Mouse (Mus musculus): Measurements from ENCODE around the gene Nav2. TPM values are rescaled to one million over a fixed set of nuclear protein-coding genes. Genes with fewer than 3 reads are reported as not detected.

Gene Nav2
- total and polyA plus RNA-seq, 3 experiments = 1.0 TPM; not detected in 2

DNA sequence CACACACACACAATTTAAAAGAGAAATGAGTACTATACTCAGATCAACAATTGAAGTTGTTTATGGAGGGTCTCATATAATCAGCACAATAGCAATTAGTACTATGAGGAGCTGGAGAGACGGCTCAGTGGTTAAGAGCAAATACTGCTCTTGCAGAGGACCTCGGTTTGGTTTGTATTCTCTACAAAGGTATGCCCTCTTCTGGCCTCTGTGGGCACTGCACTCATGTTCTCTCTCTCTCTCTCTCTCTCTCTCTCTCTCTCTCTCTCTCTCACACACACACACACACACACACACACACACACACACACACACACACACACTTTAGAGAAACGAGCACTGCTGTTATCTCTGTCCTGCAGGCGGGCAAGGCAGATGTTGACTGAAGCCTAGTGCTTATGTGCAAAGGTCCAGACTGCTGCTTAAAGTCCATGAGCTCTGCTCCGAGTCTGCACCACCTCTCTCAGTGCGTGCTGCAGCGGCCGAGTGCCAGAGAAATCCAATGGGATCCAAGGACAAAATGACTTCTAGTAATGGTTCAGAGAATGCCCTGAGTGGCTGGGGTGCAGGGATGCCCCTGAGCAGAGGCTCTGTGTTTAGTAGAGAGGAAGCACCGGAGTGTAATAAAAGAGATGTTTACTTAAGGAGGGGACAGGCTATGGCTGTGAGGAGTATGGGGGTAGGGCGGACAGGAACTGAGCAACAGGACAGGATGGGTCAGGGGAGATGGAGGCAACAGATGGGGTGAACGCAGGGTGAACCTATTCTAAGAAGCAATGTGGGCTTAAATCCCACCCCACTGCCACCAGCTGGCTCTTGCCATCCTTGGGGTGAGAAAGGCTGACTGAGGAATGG, 375.2 kb downstream of the Nav2 start:
- DNase-seq (ENCODE audit: low spot score) (no peak), ATAC-seq (ENCODE audit: extremely low read depth, insufficient number of reproducible peaks, low FRiP score, poor library complexity, severe bottlenecking) (0 out of 2 replicates have a peak, but pooled peaks have one; percentile 40)
- TF ChIP-seq GATA2 (IDR thresholded peaks at IDR 0.05; ENCODE audit: borderline replicate concordance, low read depth, low read length) = no peak
- TF ChIP-seq POLR2AphosphoS5 (IDR thresholded peaks at IDR 0.05; ENCODE audit: insufficient replicate concordance, low read depth, low read length) = no peak
- Histone ChIP-seq H3K4me3 (ENCODE audit: low read depth, low read length) (no peak overlapping the region), H3K9me3 (replicated peaks) (peaks cover 90% of the 10 kb centered on the region), H3K36me3 (replicated peaks) (no peaks in the 10 kb centered on the region), H3K4me1 (ENCODE audit: insufficient read depth, low read depth, low read length) (no peaks in the 10 kb centered on the region; the same call in 1 of the 2 replicates), H3K27me3 (ENCODE audit: insufficient read depth, low read length) (no peaks in the 10 kb centered on the region)

DNA sequence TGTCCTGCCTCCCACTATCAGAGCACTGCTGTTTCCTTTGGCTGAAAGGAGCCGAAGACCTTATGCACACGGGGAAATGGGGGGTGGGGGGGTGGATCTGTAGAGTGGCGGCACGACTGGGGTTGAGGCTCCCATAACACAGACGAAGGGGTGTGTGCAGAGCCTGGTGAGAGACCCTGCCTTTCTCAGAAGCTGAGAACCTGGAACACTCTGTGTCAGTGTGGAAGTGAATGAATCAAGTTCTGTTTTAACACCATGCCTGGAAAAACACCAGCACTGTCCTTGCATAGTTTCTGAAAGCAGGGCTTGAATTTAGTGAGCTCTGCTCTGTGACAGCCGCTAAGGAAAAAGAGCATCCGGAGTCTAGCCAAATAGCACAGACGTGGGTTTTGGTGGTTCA, 379.7 kb downstream of the Nav2 start:
- H3K4me1 ChIP-seq (ENCODE audit: insufficient read depth, low read depth, low read length) = no peaks in the 10 kb centered on the region; the same call in 1 of the 2 replicates
- H3K27me3 ChIP-seq (ENCODE audit: insufficient read depth, low read length) = no peaks in the 10 kb centered on the region
- ATAC-seq (ENCODE audit: extremely low read depth, insufficient number of reproducible peaks, low FRiP score, poor library complexity, severe bottlenecking) (no peak), DNase-seq (ENCODE audit: low spot score) (no peak)
- TF ChIP-seq CTCF (IDR thresholded peaks at IDR 0.05; ENCODE audit: low read depth, low read length) = no peak
- TF ChIP-seq TAL1 (conservative IDR thresholded peaks at IDR 0.05; ENCODE audit: low read depth, low read length) = no peak
- no peak for TF ChIP-seq GATA2 (IDR thresholded peaks at IDR 0.05; ENCODE audit: borderline replicate concordance, low read depth, low read length)
- TF ChIP-seq GATA1 (IDR thresholded peaks at IDR 0.05; ENCODE audit: borderline replicate concordance, low read length) = no peak
- TF ChIP-seq POLR2AphosphoS5 (IDR thresholded peaks at IDR 0.05; ENCODE audit: insufficient replicate concordance, low read depth, low read length) = no peak
- no peak overlapping the region for H3K4me3 ChIP-seq (ENCODE audit: low read depth, low read length)
- peaks cover 89% of the 10 kb centered on the region for H3K9me3 ChIP-seq (replicated peaks)
- H3K36me3 ChIP-seq (replicated peaks) = no peaks in the 10 kb centered on the region

DNA sequence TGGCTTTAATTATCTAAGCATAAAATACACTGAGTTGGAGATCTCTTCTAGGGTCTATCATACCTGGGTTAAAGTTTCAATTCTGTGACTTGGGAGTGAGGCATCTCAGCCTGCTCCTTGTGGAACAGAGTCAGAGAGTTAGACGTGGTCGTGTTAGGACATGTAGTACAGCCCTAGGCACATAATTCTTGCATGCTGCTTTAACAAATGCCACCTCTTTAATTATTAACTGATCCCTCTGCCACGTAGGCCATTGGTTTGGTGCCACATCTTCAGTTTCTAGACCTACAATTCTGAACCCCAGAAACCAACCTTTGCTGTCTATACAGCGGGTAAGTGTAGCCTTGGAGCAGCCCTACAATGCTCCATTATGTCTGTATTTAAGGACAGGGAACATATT, 381.8 kb downstream of the Nav2 start:
- no peaks in the 10 kb centered on the region for H3K36me3 ChIP-seq (replicated peaks)
- TF ChIP-seq CTCF (IDR thresholded peaks at IDR 0.05; ENCODE audit: low read depth, low read length) = no peak
- TF ChIP-seq GATA2 (IDR thresholded peaks at IDR 0.05; ENCODE audit: borderline replicate concordance, low read depth, low read length) = no peak
- no peak for TF ChIP-seq POLR2AphosphoS5 (IDR thresholded peaks at IDR 0.05; ENCODE audit: insufficient replicate concordance, low read depth, low read length)
- peaks cover 84% of the 10 kb centered on the region for H3K9me3 ChIP-seq (replicated peaks)
- DNase-seq (ENCODE audit: low spot score) (no peak), ATAC-seq (ENCODE audit: extremely low read depth, insufficient number of reproducible peaks, low FRiP score, poor library complexity, severe bottlenecking) (no peak)
- H3K4me1 ChIP-seq (ENCODE audit: insufficient read depth, low read depth, low read length) = no peaks in the 10 kb centered on the region
- H3K4me3 ChIP-seq (ENCODE audit: low read depth, low read length) = no peak overlapping the region
- no peaks in the 10 kb centered on the region for H3K27me3 ChIP-seq (ENCODE audit: insufficient read depth, low read length)

DNA sequence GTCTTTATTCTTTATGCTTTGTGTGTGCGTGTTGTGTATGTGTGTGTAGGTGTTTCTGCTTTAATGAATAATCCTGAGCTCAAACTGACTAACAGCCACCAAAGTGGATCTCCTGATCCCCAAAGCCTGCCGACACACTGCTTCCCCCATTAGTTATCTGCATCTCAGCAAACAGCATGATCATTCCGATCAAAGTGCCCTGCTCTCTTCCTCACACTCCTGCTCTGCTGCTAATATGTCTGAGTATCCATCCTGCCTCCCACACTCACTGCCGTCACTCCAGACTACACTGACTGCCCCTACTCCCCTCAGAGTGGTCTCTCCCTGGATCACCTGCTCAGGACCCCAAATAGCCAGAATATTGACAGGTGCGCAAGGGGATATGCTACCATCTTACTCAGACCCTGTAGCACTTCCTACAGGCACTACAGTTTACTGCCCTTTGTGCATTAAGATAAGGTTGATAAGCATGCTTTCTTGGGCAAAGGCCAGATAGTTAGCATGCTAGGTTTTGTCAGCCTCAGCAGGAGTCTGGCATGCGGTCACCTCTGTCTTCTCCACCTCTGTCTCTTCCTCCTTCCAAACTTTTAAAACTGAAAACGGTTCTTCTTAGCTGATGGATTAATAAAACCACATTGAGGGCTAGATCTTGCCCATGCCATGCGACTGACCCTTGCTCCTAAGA, 382.8 kb downstream of the Nav2 start:
- TF ChIP-seq GATA2 (IDR thresholded peaks at IDR 0.05; ENCODE audit: borderline replicate concordance, low read depth, low read length) (no peak), CTCF (IDR thresholded peaks at IDR 0.05; ENCODE audit: low read depth, low read length) (no peak), TAL1 (conservative IDR thresholded peaks at IDR 0.05; ENCODE audit: low read depth, low read length) (no peak), GATA1 (IDR thresholded peaks at IDR 0.05; ENCODE audit: borderline replicate concordance, low read length) (no peak), POLR2AphosphoS5 (IDR thresholded peaks at IDR 0.05; ENCODE audit: insufficient replicate concordance, low read depth, low read length) (no peak)
- H3K4me3 ChIP-seq (ENCODE audit: low read depth, low read length) = no peak overlapping the region

DNA sequence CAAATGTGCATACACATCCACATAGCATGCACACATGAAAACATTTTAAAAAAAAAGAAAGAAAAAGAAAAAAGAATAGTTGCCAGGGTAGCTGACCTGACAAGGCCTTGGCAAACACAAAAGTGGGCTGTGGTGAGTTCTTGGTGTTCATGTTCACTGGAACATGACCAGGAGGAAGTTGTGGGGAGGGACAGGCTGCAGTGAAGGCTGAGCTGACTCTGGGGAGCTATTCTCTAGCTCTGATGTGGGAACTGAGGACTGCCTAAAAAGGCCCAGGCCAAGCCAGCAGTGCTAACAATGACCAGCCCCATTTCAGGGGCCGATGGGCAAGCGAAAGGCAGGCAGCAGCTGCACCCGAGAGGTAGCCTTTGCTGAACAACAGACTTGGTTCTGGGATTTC, 388.6 kb downstream of the Nav2 start:
- H3K4me3 ChIP-seq (ENCODE audit: low read depth, low read length) = no peak overlapping the region
- no peaks in the 10 kb centered on the region for H3K27me3 ChIP-seq (ENCODE audit: insufficient read depth, low read length)
- no peaks in the 10 kb centered on the region for H3K4me1 ChIP-seq (ENCODE audit: insufficient read depth, low read depth, low read length)
- no peaks in the 10 kb centered on the region for H3K36me3 ChIP-seq (replicated peaks)
- TF ChIP-seq TAL1 (conservative IDR thresholded peaks at IDR 0.05; ENCODE audit: low read depth, low read length) = no peak
- no peak for TF ChIP-seq POLR2AphosphoS5 (IDR thresholded peaks at IDR 0.05; ENCODE audit: insufficient replicate concordance, low read depth, low read length)
- no peak for TF ChIP-seq GATA1 (IDR thresholded peaks at IDR 0.05; ENCODE audit: borderline replicate concordance, low read length)
- no peak for TF ChIP-seq GATA2 (IDR thresholded peaks at IDR 0.05; ENCODE audit: borderline replicate concordance, low read depth, low read length)
- no peak for TF ChIP-seq CTCF (IDR thresholded peaks at IDR 0.05; ENCODE audit: low read depth, low read length)
- ATAC-seq (ENCODE audit: extremely low read depth, insufficient number of reproducible peaks, low FRiP score, poor library complexity, severe bottlenecking) (no peak), DNase-seq (ENCODE audit: low spot score) (no peak)
- H3K9me3 ChIP-seq (replicated peaks) = peaks cover 78% of the 10 kb centered on the region

More for the DNA sequence above, 382.8 kb downstream of the Nav2 start:
- Histone ChIP-seq H3K4me1 (ENCODE audit: insufficient read depth, low read depth, low read length) (no peaks in the 10 kb centered on the region), H3K9me3 (replicated peaks) (peaks cover 80% of the 10 kb centered on the region), H3K36me3 (replicated peaks) (no peaks in the 10 kb centered on the region), H3K27me3 (ENCODE audit: insufficient read depth, low read length) (no peaks in the 10 kb centered on the region)
- ATAC-seq (ENCODE audit: extremely low read depth, insufficient number of reproducible peaks, low FRiP score, poor library complexity, severe bottlenecking) (no peak), DNase-seq (ENCODE audit: low spot score) (no peak)

DNA sequence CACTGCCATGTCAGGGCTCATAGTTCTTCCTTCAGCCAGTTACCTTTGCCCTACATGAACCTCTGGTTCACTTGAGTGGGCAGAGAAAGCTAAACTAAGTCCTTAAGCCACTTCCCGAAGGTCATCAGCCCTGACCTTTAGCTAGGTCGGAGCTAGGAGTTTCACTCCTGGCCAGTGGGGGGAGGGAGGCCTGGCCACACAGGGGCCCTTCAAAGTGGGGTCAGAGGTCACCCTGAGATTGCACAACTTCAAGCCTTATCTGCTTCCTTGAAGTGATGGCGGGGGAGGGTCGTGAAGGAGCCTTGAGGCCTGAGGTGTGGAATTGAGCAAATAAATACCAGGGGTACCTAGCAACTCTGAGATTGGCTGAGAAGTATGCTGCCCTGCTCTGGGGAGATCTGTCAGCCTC, 389.9 kb downstream of the Nav2 start:
- ATAC-seq (ENCODE audit: extremely low read depth, insufficient number of reproducible peaks, low FRiP score, poor library complexity, severe bottlenecking) = no peak
- no peaks in the 10 kb centered on the region for H3K4me1 ChIP-seq (ENCODE audit: insufficient read depth, low read depth, low read length)

More for the DNA sequence above, 389.9 kb downstream of the Nav2 start:
- H3K9me3 ChIP-seq (replicated peaks) = peaks cover 72% of the 10 kb centered on the region
- H3K4me3 ChIP-seq (ENCODE audit: low read depth, low read length) = no peak overlapping the region
- no peaks in the 10 kb centered on the region for H3K27me3 ChIP-seq (ENCODE audit: insufficient read depth, low read length)
- TF ChIP-seq TAL1 (conservative IDR thresholded peaks at IDR 0.05; ENCODE audit: low read depth, low read length) (no peak), GATA2 (IDR thresholded peaks at IDR 0.05; ENCODE audit: borderline replicate concordance, low read depth, low read length) (no peak)
- no peak for DNase-seq (ENCODE audit: low spot score)
- no peaks in the 10 kb centered on the region for H3K36me3 ChIP-seq (replicated peaks)
